Mouse (Mus musculus) hindlimb bud, embryonic 11.5 days (tissue): Measurements from ENCODE around the gene 4930550L24Rik.

Experiments used
- DNase-seq: peaks from one replicate; pipeline ENCODE4 v3.0.0-alpha.2; 2012; ENCODE audit warnings: low read depth, low spot score; ENCODE audit errors: extremely low spot score

The 4930550L24Rik gene

GRCm38 (mm10) chrX:58909060-58909459 is at the start of gene 4930550L24Rik:
TSS of gene 4930550L24Rik (plus strand) at chrX:58909360.
- DNase-seq = no peak

GRCm38 (mm10) chrX:58900753-58901152 is 8.4 kb upstream of the 4930550L24Rik start:
- no peak for DNase-seq

GRCm38 (mm10) chrX:58967969-58968368 is 58.8 kb downstream of the 4930550L24Rik start:
- no peak for DNase-seq
